Mouse (Mus musculus) CH12F3 (cell line): ENCODE data around the gene Heatr1.

Experiments used
- in situ Hi-C: fragments of 300-500 bp; cut with MboI; formaldehyde crosslinking; loops from 2 replicates; pipeline ENCODE4 v1.14.3; 2020; ENCODE audit warnings: low sequenced_read_pairs

Gene Heatr1

DNA sequence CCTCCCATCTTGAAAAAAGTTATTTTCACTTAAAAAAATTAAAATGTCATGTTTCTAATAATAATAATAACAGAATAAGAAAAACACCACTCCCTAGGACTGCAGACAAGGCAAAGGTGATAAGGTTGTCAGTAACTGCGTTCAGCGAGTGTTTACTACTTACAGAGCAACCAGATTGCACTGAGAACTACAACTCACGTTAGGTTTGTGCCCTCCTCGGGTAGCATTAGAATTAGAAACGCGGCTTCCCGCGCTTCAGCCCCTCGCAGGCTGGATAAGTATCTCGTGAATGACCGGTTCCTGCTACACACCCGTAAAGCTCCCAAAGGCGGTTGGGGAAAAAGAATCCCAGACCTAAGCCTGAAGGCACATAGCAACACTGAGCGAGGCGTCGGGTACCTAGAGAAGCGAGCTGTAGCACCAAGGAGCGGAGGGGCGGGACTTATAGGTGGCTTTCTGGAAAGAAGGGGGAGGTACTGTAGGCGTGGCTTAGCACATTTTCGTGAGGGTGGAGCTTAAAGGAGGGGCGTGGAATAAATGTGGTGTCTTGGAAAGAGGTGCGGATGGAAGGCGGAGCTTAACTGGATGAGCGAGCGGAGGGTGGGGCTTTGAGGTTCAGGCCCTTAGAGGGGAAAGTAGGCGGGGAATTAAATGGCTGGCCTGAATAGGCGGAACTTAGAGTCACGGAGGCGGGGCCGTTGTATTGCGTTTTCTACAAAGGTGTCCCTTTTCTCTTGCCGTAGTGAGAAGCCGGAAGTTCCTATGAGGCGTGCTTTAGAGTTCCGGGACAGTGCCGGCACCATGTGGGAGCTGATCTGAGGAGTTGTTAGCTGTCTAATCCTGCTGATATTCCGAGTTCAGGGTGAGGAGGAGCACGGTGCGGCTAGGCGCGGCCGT lies at the start of gene Heatr1:
Heatr1 (plus strand) TSS at position 419 of the 897 bp plus-strand sequence.
- in situ Hi-C loops = no loop called here

DNA sequence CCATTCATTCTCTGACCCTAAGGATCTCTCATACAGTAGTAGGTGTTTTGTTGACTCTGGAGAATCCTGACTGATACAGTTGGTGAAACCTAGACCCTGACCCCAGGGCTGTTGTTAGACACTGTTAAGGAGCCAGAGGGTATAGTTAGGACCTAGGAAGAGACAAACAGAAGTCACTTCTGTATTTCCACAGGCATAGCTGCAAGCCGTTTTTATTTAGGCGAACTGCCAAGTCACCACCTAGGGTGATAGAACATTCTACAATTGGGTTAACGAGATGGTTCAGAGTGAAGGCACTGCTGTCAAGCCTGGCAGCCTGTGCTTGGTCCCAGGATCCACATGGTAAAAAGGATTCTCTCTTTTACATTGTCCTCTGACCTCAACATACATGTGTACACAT lies 48.0 kb upstream of the Heatr1 start:
- in situ Hi-C loops = no loop called here

DNA sequence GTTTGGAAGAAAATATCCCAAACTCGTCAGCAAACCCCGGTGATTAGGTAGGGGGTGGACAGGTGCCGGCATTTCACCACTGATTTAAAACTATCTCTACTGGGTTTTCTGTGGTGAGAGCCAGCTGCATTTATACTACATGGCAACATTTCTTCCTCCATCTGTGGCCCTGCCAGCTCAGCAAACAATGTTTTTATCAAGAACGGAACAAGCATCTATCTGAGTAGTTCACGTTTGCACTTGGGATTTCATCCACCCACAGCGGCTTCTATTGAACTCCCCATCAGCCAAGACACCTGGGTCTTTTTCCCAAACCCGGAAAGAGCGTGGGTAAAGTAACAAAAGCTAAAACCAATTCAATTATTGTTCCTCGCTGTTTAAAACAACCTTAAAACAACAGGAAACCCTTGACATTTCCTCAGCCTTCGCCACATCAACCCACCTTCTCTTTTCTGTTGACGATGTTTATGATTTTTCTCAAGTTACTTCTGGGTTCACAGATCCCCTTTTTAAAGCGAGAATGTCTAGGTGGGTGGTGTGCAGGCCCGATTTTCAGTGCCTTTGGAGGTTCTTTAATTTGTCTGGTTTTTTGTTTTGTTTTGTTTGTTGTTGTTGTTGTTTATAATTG lies 45.5 kb upstream of the Heatr1 start:
- in situ Hi-C loops = no loop called here

DNA sequence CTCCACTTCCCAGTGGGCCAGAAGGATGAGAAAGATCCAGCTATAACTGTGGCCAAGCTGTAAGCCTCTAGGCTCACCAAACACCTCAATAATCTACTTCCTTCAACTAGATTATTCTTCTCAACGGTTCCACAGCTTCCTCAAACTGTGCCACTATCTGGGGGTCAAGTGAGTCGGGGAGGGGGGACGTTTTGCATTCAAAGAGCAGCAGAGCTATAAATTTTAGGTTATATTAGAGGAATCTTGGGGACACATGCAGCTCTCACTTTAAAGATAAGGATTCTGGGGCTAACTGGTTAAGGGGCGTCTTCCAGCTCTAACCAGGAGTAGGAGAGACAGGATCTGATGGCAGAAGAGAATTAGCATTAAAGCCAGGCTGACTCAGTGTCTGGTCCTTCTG lies 38.6 kb upstream of the Heatr1 start:
- in situ Hi-C loops = no loop called here

DNA sequence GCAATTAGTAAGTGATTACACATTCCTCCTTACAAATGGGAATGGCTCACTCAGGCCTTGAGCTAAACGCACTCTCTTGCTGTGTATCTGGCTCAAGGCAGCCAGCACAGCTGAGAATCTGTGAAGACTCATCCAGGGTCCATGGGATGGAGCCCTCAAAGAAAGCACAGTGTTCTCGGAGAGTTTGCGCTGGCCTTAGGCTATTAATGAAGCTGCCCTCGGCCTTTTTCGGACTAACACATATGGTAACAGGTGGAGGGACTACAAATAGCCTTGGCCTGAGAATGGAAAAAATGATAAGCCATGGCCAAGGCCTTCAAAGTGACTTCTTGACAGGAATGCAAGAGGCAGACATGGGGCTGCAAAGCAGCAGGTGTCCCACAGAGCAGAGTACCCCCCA lies 37.3 kb upstream of the Heatr1 start:
- in situ Hi-C loops = no loop called here

DNA sequence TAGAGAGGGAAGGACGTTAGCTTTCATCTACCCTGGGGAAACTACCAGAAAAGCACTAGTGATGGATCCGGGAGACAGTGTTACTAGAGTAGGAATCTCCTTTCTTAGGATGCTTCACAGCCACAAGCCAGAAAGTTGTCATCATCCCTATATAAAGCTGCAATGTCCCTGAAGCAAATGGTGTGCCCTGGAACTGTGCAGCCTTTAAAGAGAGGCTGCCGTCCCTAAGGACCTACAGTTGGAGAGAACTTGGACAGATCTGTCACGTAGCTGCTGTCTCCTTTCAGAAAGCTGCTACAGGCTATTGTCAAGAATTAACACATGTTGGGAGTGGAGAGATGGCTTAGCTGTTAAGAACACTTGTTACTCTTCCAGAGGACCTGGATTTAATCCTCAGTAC lies 33.3 kb upstream of the Heatr1 start:
- in situ Hi-C loops = no loop called here

DNA sequence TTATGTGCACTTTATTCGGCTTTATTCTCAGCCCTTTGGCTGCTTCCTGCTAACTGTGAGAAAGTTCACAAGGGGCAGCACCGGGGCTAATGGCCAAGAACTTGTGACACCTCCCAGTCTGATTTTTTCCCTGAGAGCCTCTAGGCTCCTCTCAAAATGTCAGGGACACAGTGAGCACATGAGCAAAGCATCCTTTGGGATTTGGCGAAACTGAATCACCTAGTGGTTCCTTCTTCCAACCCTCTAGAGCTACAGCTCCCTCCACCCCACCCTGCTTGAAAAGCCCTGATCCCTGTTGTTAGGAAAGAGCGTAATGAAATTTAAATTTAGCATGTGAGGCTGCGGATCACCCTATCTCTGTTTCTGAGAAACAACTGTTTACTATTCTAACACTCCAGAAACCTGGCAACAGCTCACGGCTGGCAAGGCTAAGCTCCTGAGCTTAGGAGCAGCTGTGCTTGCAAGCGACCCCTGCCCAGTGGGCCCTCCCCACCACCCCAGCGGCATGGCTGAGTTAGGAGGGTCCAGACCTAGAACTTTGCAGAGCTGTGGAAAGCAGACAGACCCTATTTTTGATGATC lies 25.7 kb upstream of the Heatr1 start:
- in situ Hi-C loops = no loop called here

DNA sequence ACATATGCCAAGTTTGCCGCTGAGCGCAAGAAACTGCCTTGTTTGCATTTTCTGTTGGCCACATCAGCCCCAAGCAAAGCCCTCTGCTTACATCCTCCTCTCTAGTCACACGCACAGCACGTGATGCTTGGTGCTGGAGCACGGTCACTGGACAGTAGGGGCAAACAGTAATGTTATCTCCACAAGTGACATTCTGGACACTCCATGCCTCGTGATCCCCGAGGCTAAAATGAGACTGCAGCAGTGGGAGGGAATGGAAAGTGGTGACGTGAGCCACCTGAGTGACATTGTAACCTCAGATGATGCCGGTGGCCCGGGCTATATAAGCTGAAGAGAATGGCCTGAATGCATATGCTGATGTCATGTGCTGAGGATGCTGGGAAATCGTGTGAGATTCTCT lies 24.9 kb upstream of the Heatr1 start:
- in situ Hi-C loops = no loop called here

DNA sequence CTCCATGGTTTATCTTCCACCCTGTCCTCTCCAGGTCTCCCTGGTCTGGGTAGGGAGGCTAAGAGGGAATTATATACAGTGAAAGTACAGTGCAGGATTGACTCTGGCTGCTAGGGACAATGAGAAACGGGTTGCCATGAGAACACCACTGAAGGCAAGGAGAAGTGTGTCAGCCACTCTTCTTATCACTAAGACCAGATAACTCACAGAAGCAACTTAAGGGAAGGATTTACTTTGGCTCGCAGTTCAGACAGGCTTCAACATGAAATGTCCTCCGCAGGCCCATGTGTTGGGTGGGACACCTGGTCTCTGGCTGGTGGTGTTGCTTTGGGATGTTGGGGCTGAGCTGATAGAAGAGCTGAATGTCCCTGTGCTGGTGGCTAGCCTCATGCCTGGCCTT lies 22.1 kb upstream of the Heatr1 start:
- in situ Hi-C loops = no loop called here

DNA sequence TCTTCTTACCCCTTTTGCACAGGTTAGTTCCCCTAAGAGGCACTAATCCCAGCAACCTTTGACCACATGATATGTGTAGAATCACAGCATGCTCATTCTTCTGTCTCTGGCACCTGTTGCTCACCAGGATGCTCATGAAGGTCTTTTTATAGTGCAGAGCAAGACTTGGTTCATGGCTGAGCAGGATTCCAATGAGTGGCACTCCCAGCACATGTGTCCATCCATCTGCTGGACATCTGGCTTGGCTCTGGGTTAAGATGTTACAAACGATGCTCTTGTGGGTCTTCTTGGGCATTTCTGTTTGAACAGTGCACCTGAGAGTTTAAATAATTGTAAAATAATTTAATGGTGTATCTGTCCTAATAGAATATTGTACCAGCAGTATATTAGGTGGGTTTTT lies 18.0 kb upstream of the Heatr1 start:
- in situ Hi-C loops = no loop called here

DNA sequence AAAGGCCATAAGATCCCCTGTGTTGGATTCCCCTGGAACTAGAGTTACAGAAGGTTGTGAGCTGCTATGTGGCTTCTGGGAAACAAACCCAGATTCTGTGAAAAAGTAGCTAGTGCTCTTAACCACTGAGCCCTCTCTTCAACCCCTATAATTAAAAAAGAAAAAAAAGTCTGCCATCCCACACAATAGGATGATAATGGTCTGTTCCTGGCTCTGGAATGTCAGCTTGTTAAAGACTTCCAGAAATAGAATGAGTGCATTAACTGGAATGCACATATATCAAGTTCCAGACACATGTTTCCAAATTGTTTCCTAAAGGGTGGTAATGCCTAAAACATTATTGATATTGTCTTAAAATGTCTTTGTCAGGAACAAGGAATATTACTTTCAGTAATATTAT lies 10.0 kb upstream of the Heatr1 start:
- in situ Hi-C loops = loop anchor here (10.0 kb wide), 1 partner anchor 170 kb away; no protein-coding TSS in a partner anchor

DNA sequence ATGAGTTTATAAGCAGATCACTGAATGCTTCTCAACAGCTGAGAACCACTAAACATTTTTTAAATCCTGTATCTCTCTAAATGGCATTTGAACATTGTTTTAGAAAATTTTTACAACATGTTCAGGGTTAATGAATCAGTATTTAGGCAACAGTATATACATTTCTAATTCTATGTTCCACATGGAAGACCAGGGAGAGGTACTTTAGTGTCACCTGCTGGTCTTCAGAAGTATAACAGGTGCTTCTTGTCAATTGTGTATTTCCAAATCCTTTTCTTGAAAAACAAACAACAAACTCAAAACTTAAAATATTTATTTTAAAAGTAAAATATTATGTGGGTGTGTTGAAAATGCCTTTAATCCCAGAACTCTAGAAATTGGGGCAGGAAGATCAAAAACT lies 8.5 kb upstream of the Heatr1 start:
- in situ Hi-C loops = loop anchor here (10.0 kb wide), 1 partner anchor 171 kb away; no protein-coding TSS in a partner anchor

DNA sequence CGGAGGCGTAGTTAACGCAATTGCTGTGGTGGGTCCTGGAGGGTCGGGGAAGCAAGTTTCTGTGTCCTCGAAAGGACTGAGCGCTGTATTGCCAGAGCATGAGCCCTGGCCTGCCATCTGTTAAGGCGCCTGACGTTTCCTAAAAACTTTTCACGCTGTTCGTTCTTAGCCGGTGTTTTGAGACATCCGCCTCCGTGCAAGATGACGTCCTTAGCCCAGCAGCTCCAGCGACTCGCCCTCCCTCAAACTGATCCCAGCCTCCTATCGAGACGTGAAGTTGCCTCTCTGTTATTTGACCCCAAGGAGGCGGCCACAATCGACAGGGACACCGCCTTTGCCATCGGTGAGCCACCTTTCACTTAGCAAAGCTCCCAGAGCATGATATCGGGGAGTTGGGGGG lies 744 bp downstream of the Heatr1 start:
- in situ Hi-C loops = no loop called here

DNA sequence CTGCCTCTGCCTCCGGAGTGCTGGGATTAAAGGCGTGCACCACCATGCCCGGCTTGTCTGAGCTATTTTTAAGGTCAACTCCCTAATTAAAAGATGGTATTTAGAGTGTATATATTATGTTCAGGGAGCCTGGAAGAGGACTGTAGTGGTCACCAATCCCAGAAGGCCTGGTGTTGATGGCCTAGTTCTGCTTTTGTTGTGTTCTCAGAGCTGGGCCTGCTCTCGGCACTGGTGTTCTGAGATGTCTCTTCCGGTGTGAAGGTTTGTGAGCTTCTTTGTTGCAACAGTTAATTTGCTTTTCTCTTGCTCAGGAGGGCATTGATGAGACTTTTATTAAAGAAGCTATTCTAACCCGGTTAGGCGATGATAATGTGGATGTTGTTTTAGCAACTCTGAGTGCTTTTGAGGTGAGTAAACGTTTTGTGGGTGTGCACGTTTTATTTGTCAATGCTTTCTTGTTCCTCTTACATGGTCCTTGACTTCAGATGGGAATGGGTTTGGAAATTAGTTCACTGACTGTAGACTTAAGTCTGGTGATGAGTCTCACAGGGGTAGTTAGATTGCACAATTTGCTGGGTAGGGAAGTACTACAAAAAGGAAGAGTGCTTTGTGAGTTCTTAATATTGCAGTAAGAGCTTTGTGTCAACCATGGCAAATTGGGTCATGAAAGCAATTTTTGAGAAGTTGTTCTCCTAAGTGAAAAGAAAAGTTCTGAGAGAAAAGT lies 13.7 kb downstream of the Heatr1 start:
- in situ Hi-C loops = no loop called here

DNA sequence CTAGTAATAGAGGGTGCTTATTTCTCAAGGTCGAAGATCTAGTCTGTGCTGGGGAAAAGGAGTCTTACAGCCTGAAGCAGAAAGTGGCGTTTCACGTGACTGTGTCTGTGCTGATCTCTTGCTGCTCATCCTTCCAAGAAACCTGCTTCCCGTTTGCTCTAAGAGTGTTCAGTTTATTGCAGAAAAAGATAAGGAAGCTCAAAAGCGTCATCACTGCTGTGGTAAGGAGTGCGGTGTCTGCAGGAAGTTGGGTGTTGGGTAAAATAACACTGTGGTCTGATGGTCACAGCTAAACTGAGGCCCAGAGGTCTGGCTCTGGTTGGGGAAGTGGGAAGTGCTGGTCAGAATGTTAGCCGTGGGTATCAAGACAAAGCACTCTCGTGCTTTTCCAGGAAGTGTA lies 17.2 kb downstream of the Heatr1 start:
- in situ Hi-C loops = no loop called here

DNA sequence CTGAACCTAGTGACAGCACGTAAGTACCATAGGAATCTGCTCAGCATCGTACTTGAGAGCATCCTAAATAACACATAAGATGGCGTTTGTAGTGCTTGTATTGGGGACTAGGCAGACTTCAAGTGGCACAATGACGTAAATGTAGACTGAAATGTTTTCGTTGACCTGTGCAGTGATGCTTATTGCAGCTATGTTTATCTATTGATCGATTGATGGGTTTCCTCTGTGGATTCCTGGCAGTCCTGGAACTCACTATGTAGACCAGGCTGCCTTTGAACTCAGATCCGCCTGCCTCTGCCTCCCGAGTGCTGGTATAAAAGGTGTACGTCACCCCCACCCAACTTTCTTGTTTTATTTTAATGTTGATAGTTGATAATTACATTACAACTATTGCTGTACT lies 25.8 kb downstream of the Heatr1 start:
- in situ Hi-C loops = no loop called here

DNA sequence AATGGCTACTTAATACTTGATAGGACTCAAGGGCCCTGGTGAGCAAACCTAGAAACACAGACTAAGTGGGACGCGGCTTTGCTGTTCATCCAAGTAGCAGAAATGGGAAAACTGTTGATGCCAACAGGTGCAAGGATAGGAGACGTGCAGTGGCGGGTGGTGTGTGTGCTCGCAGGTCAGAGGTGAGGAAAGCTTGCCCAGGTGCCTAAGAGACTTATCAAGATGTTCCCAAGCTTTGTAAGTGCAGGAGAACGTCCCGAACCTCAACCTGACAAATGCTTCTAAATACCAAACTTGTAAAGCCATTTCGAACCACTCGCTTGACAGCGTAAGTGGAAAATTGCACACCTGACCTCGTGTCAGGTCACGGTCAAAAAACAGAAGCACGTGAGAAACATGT lies 33.7 kb downstream of the Heatr1 start:
- in situ Hi-C loops = no loop called here

DNA sequence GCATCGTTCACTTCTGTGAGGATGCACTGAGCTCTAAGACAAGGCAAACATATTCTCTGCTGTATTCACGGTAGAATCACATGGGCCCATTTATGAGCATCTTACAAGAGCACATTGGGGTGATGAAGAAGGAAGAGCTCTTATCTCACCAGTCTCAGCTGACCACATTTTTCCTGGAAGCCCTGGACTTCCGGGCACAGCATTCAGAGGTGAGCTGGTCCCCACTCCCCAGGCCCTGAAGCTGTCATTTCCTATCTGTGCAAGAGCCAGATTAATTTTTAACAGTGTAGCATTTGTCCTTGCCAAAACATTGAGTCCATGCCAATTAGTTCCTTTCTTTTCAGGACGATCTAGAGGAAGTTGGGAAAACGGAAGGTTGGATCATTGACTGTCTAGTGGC lies 39.0 kb downstream of the Heatr1 start:
- in situ Hi-C loops = no loop called here

DNA sequence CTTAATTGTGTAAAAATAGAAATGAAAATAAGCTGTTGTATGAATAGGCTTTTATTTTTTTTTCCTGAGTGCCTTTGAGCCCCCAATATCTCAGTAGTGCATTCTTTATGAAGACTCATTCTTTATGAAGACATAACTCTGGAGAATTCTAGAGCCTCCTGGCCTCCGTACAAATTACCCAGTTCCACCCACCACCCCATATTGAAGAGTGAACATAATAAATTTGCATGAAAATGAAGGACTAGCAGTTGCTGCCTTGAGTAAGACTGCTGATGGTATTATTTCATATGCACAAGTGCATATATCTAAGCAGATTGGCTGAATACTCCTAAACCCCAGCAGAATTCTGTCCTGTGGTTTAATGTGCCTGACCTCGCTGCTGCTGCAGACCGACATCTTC lies 44.8 kb downstream of the Heatr1 start:
- in situ Hi-C loops = no loop called here

DNA sequence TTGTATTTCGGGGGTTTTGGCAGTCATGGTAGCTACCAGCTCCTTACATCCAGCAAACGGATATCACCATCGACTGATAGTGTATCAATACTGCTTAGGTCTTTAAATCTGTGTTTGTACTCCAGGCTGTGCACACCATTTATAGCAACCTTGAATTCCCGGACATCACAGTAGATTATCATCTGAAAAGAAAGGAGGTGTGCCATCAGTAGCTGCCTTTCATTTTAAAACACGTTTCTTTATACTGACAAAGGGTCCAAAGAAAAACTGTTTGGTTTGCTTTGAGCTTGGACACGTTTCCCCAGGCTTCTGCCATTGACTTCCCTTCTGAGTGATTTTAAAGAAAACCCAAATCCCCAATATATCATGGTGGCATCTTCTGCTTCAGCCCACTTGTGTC lies 46.0 kb downstream of the Heatr1 start:
- in situ Hi-C loops = no loop called here

DNA sequence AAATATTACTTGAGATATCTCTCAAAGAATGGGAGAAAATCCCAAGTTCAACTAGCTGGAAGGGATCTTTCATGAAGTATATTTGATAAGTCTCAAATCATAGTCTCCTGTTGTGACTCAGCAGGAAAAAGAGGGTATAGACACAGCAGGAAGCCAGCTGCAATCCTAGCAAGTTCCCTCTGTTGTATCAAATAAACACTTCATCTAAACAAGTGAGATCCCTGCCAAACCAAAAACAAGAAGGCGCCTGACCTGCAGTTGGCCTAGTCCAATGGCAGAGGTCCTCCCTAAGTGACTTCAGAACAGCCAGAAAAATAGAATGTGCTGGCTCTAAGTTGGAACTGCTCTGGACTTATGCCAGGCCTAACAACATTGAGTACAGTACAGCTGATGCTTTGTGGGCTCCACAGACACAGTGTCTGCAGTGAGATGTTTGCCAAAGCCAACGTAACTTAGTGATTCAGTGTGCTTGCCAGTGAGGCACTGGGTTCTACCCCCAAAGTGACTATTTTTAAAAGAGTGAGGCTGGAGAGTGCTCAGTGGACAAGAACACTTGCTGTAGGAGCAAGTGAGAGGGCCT lies 47.3 kb downstream of the Heatr1 start:
- in situ Hi-C loops = no loop called here
